Mouse (Mus musculus) embryonic stem cell, embryonic (primary cell): ENCODE measurements around the gene Yif1b.

ENCODE experiments used
- CTCF ChIA-PET, 4 experiments: fragments of 300-600 bp in 2 of 4; fragments of 350-600 bp in 2 of 4; sonication (Branson Sonifier 250); formaldehyde crosslinking; loops; one replicate each; lab custom pipeline; 2022; ENCODE audit warnings: inconsistent platforms in 2 of 4; lab: Charles Lee
- POLR2A ChIA-PET, 4 experiments: fragments of 300-600 bp in 2 of 4; fragments of 350-600 bp in 2 of 4; sonication (Branson Sonifier 250); formaldehyde crosslinking; loops; one replicate each; lab custom pipeline; 2022; ENCODE audit warnings: antibody characterized with exemption in 4 of 4, inconsistent platforms in 1 of 4; lab: Charles Lee

Yif1b gene

DNA sequence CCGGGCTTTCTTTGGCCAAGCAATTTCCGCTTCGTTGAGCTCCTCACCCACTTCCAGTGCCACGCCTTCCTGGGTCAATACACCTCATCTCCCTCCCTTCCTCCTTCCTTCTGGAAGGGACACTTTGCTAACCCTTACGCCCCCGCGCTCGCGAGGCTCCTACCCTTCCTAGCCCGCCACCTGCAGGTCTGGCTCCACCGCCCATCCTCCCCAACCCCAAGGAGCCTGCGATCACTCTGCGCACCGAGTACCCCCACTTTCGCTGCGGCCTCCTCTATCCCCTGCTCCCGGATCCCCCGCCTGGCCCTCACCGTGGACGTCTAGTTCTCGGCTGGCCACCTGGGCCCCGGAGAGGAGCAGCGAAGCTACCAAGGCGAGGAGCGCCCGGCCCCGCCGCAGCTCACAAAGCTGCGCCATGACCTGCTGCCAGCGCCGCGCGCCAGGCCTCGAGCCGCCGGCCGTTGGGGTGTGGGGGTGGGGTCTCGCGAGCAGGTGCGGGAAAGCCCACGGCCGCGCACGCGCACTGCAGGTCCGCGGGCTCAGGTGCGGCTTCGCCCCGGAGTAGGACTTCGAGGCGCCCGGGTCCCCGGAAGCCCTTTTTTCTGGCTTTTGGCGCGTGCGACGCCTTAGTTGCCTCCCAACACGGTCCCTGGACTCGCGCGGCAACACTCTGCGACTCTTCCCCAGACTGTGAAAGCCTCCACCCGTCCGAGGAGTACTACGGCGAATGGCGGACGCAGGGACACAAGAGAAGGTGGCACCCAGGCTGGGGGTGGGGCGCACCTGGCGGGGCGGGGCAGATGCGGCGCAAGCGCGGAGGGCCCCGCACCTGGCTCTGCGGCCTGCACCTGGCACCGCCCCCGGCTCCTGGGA lies 43.3 kb downstream of the Yif1b start, which contains the start of gene Spint2:
TSS of gene Spint2 (minus strand) at position 712 of the 873 bp plus-strand sequence.
- POLR2A ChIA-PET, result interaction anchor here (0.6 to 4.7 kb wide), 67 partner anchors 7 to 487 kb away, joined by 3 to 35 read pairs (median 4); partner anchors contain the start of genes Yif1b (in 4 of the 4), 2200002D01Rik (in 2 of the 4), Catsperg1 (in 1 of the 4) and Dpf1 (in 1 of the 4)

DNA sequence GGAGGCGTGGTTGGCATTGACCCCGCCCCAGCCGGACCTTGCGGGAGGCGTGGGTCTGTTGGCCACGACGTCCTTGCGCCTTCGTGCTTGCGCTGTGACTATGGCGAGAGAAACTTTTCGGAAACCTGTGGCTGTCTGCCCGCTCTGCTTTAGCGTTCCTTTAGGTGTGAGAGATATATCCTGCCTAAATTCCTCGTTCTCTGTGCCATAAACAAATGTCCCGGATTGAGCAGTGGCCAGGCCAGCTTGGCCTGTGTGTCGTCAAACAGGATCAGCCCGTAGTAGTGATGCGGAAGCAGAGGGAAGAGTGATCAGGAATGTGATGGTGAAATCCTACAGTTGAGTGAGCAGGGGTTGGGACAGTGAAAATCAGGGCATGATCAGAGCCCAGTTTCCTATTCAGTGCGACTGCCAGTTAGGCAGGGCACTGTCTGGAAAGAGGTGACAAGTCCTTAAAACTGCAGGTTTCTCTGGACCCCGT lies 44.0 kb downstream of the Yif1b start:
- CTCF ChIA-PET, result interaction anchor here in 2 of 4 experiments (0.6 to 1.4 kb wide), 2 partner anchors 22 to 38 kb away, joined by 4 to 5 read pairs; no protein-coding TSS in a partner anchor
- POLR2A ChIA-PET, result interaction anchor here in 3 of 4 experiments (0.8 to 4.7 kb wide), 10 partner anchors 9 to 238 kb away, joined by 3 to 35 read pairs (median 4); partner anchors contain the start of genes Ggn (in 1 of the 3), Spred3 (in 1 of the 3) and Yif1b (in 1 of the 3)

More for the DNA sequence above, 43.3 kb downstream of the Yif1b start, which contains the start of gene Spint2:
- CTCF ChIA-PET, result interaction anchor here in 3 of 4 experiments (0.5 to 2.5 kb wide), 14 partner anchors 12 to 508 kb away, joined by 3 to 13 read pairs (median 5); partner anchors contain the start of gene 2200002D01Rik (in 2 of the 3)

DNA sequence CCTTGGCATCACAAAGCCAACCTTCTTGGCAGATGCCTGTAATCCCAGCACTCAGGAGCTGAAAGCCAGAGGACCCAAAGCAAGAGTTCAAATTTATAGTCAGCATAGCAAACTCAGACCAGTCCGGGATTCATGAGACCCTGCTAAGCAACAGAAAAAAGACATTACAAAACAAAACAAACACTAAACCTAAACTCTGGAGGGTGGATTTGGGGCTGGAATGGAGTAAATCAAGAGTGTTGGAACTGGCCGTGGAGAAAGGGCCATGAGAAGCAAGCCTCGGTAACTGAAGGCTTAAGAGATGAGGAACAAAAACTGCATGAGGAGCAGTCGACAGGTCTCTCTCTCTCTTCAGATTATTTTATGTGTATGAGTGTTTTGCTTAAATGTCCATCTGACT lies 45.7 kb downstream of the Yif1b start:
- POLR2A ChIA-PET, result interaction anchor here in 2 of 4 experiments (0.8 to 4.7 kb wide), 6 partner anchors 7 to 30 kb away, joined by 3 to 35 read pairs (median 4); partner anchors contain the start of gene Dpf1 (in 1 of the 2)
- CTCF ChIA-PET, result interaction anchor here in 2 of 4 experiments (0.6 to 1.5 kb wide), 5 partner anchors 10 to 163 kb away, joined by 3 to 4 read pairs (median 3); partner anchors contain the start of gene 2200002D01Rik (in 1 of the 2)

DNA sequence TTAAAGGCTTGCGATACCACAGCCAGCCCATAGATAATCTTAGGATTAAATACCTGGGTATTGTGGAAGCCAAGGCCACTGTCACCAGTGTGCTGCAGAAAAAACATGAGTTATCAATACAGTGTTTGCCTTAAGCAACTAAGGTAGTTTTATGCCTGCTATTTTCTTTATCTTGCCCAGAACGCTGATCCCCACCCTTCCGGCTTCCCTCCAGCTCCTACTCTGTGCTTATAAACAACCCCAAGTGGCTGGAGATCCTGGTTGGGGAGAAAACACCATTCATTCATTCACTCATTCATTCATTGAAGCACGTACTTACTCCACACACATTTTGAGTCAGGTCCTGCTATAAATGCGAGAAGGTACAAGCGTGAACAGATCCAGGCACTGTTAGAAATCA lies 46.4 kb downstream of the Yif1b start:
- POLR2A ChIA-PET, result interaction anchor here in 1 of 4 experiments (1.2 kb wide), 1 partner anchor 16 kb away, joined by 3 read pairs; no protein-coding TSS in a partner anchor
- CTCF ChIA-PET, result interaction anchor here in 2 of 4 experiments (1.1 to 1.5 kb wide), 4 partner anchors 9 to 159 kb away, joined by 3 to 4 read pairs (median 4); partner anchors contain the start of genes 2200002D01Rik (in 1 of the 2) and Ryr1 (in 1 of the 2)

DNA sequence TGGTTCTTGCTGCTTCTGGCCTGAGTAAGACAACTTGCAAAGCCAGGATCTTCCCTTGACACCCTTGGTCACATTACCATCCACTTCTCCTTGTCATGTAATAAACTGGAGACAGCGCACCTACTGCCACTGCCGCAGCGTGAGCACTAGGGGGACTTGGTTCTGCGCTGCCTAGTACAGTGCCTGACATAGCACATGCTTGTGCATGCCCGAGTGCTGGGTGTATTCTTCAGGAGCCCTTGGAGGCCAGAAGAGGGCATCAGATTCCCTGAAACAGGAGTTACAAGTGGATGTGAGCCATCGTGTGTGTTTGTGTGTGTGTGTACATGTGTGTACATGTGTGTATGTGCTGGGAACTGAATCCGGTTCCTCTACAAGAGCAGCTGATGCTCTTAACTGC lies 49.4 kb downstream of the Yif1b start:
- CTCF ChIA-PET, result interaction anchor here (0.5 to 6.0 kb wide), 10 partner anchors 9 to 471 kb away, joined by 3 to 50 read pairs (median 8); partner anchors contain the start of gene Dpf1 (in 1 of the 4)

DNA sequence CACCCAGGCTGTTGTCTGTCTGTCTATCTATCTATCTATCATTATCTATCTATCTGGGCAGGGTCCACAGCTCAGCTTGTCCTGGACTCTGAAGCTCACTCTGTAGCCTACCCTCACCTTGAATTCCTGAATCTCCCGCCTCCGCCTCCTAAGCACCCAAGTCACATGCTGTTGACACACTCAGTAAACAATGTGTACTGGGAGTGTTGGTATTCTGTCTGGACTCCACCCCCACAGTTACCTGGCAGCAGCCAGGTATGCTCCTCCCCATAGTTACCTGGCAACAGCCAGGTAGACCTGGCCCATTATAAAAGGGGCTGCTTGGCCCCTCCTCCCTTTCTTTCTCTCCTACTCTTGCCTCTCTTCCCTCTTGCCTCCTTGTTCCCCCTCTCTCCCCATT lies 50.0 kb downstream of the Yif1b start:
- POLR2A ChIA-PET, result interaction anchor here in 3 of 4 experiments (0.6 to 2.5 kb wide), 9 partner anchors 9 to 191 kb away, joined by 3 to 11 read pairs (median 3); partner anchors contain the start of genes 2200002D01Rik (in 1 of the 3) and Yif1b (in 1 of the 3)

More for the DNA sequence above, 49.4 kb downstream of the Yif1b start:
- POLR2A ChIA-PET, result interaction anchor here in 2 of 4 experiments (0.8 to 2.5 kb wide), 12 partner anchors 9 to 162 kb away, joined by 3 to 11 read pairs (median 3); partner anchors contain the start of gene 2200002D01Rik (in 1 of the 2)

DNA sequence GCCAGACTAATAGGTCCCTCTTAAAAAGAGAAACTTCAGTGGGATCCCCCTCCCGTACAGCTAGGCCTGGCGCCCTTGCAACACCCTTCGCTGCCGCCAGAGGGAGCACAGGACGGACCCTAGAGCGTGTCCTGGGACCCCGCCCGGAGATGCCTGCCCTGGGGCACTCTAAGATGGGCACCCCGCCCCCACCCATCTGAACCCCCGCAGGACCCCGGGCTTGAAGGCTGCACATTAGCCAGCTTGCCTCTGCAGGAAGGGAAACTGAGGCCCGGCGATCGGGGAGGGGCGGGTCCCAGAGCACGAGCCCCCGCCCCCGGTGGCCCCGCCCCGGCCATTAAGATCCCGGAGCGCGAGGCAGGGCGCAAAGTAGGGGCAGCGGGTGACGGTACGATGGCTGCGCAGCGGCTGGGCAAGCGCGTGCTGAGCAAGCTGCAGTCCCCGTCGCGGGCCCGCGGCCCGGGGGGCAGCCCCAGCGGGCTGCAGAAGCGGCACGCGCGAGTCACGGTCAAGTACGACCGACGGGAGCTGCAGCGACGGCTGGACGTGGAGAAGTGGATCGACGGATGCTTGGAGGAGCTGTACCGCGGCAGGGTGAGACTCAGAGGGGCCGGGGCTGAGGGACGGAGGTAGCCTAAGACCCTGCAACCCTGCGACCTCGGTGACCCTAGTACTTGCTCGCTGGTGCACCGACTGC lies 51.0 kb downstream of the Yif1b start, which contains the start of gene Ppp1r14a:
TSS of gene Ppp1r14a (plus strand) at position 367 of the 697 bp plus-strand sequence.
- POLR2A ChIA-PET, result interaction anchor here in 3 of 4 experiments (0.6 to 3.9 kb wide), 24 partner anchors 8 to 327 kb away, joined by 3 to 26 read pairs (median 3); partner anchors contain the start of genes Yif1b (in 2 of the 3), 2200002D01Rik (in 1 of the 3), Actn4 (in 1 of the 3) and Sipa1l3 (in 1 of the 3)
- CTCF ChIA-PET, result interaction anchor here (0.6 to 6.0 kb wide), 51 partner anchors 8 to 1422 kb away, joined by 3 to 50 read pairs (median 4); partner anchors contain the start of genes 2200002D01Rik (in 2 of the 4), Ryr1 (in 2 of the 4), Catsperg1 (in 1 of the 4) and Dpf1 (in 1 of the 4)

More for the DNA sequence above, 50.0 kb downstream of the Yif1b start:
- CTCF ChIA-PET, result interaction anchor here (0.5 to 6.0 kb wide), 12 partner anchors 9 to 668 kb away, joined by 3 to 50 read pairs (median 8); partner anchors contain the start of gene Dpf1 (in 1 of the 4)

DNA sequence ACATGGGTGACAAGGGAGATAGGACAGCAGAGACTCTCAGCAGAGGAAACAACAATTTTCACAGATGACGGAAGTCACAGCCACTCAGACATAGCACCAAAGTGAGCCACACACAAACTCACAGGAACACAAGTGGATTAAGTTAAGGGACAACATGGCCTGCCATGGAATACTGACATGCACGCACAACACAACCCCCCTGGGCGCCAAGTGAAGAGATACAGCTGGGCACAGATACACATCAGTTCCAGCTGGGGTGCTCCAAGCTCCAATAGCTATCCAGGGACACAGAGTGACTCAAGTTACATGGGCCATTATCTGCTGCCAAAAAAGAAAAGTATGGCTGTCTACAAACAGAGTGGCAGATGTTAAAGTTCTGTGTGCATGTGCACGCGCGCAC lies 51.7 kb downstream of the Yif1b start:
- CTCF ChIA-PET, result interaction anchor here (0.6 to 6.0 kb wide), 22 partner anchors 9 to 866 kb away, joined by 3 to 50 read pairs (median 4); partner anchors contain the start of genes 2200002D01Rik (in 1 of the 4), Dpf1 (in 1 of the 4), Ryr1 (in 1 of the 4) and Yif1b (in 1 of the 4)
- POLR2A ChIA-PET, result interaction anchor here in 3 of 4 experiments (0.7 to 3.9 kb wide), 15 partner anchors 10 to 328 kb away, joined by 3 to 26 read pairs (median 4); partner anchors contain the start of genes 2200002D01Rik (in 1 of the 3), Actn4 (in 1 of the 3) and Sipa1l3 (in 1 of the 3)

DNA sequence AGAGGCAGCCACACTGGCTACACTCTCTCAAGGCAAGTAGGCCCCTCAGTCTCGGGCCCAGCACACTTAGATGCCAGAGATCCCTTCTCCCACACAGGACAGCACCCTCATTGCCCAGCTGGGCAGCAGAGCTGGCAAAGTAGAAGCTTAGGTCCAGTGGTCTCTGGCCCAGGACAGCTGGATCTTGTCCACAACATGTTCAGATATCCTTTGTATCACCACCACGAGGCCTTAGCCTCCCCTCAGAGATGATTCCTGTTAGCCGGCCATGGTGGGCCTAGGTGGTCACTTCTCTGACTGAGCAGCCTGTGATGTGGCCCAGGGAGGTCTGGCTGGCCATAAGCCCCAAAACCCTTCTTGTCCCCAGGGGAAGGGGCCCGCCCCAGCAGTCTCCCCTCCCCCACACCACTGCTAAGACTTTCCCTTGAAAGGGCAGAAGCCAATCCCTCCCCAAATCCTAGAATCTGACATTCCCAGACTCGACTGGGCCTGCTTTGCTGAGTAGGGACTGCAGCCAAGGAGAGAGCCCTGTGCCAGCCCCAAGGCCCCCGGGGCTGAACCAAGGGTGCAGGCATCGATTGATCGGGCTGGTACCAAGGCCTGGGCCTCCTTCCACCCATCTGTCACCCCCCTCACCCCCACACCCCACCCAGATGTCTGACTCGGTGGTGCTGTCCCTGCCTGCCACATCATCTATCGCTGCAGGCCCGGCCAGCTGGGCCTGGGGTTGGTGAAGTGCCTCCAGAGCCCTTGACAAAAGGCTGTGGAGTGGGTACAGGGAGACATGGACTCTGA lies 52.8 kb downstream of the Yif1b start:
- CTCF ChIA-PET, result interaction anchor here in 2 of 4 experiments (0.5 to 6.0 kb wide), 4 partner anchors 10 to 363 kb away, joined by 3 to 50 read pairs (median 8); partner anchors contain the start of gene Dpf1 (in 1 of the 2)
- POLR2A ChIA-PET, result interaction anchor here in 2 of 4 experiments (0.7 to 3.9 kb wide), 6 partner anchors 8 to 112 kb away, joined by 3 to 26 read pairs (median 5); partner anchors contain the start of gene Spint2 (in 1 of the 2)

DNA sequence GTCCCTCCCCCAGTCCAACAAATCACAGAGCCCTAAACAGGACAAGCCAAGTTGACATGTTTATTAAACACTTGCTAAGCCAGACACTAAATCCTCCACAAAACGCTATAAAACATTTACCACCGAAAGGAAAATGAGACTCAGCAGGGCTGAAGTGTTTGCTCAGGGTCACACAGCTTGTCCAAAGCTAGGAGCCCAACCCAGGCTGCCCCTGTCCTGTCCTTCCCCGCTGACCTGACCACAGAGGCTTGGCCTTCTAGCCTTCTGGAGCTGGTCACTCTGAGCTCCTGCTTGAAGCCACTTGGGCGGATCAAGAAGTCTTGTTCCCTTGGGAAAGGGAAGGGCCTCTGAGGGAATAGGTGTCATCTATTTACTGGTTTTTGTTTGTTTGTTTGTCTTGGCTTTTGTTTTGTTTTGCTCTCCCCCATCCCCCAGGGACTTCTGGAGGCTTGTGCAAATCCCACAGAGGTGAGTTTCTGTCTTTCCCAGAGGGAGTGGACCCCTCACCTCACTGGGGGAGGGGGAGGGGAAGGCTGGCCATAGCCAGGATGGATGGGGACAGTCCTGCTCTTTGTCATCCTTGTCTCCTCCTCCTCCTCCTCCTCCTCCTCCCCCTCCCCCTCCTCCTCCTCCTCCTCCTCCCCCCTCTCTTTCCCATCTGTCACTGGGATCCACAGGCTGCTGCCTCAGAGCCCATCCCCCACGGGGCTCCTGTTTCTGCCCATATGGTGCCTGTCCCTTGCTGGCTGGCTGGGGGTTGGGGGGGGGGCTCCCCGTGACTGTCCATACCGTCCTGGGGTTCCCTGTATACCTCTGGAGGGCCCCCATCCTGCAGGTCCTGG lies 53.7 kb downstream of the Yif1b start:
- POLR2A ChIA-PET, result interaction anchor here in 3 of 4 experiments (0.7 to 4.6 kb wide), 13 partner anchors 9 to 227 kb away, joined by 3 to 35 read pairs (median 8); partner anchors contain the start of genes Spint2 (in 2 of the 3), 2200002D01Rik (in 1 of the 3), Dpf1 (in 1 of the 3) and Sipa1l3 (in 1 of the 3)
- CTCF ChIA-PET, result interaction anchor here (0.6 to 2.4 kb wide), 9 partner anchors 9 to 721 kb away, joined by 3 to 15 read pairs (median 4); partner anchors contain the start of genes 2200002D01Rik (in 1 of the 4) and Ryr1 (in 1 of the 4)

DNA sequence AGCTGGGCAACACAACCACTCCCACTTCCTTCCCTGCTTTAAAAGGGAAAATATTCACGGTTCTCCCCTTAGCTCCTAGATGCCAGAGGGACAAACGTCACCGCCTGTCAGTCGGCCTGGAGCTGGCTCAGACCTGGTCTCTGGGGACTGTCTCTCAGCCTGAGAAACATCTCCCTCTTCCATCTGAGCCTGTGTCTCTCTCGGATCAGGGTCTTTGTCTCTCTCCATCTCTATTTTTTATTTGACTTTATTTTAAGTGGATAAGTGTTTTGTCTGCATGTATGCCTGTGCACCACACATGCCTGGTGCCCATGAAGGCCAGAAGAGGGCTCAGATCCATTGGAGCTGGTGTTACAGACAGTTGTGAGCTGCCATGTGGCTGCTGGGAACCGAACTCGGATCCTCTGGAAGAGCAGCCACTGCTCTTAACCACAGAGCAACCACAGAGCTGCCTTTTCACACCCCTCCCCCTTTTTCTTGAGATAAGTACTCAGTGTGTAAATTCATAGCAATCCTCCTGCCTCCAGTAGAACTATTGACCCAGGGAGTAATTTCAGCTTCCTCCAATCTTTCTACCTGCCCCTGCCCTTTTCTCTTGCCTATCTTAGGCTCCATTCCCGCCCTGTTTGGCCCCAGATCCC lies 54.4 kb downstream of the Yif1b start:
- ChIA-PET CTCF (interaction anchor here (0.6 to 2.4 kb wide), 18 partner anchors 9 to 721 kb away, joined by 3 to 15 read pairs (median 4); partner anchors contain the start of genes 2200002D01Rik (in 2 of the 4) and Ryr1 (in 1 of the 4)), POLR2A (interaction anchor here in 3 of 4 experiments (0.7 to 4.6 kb wide), 21 partner anchors 10 to 263 kb away, joined by 3 to 35 read pairs (median 5); partner anchors contain the start of genes 2200002D01Rik (in 2 of the 3), Spint2 (in 2 of the 3), Dpf1 (in 1 of the 3) and Kcnk6 (in 1 of the 3))

DNA sequence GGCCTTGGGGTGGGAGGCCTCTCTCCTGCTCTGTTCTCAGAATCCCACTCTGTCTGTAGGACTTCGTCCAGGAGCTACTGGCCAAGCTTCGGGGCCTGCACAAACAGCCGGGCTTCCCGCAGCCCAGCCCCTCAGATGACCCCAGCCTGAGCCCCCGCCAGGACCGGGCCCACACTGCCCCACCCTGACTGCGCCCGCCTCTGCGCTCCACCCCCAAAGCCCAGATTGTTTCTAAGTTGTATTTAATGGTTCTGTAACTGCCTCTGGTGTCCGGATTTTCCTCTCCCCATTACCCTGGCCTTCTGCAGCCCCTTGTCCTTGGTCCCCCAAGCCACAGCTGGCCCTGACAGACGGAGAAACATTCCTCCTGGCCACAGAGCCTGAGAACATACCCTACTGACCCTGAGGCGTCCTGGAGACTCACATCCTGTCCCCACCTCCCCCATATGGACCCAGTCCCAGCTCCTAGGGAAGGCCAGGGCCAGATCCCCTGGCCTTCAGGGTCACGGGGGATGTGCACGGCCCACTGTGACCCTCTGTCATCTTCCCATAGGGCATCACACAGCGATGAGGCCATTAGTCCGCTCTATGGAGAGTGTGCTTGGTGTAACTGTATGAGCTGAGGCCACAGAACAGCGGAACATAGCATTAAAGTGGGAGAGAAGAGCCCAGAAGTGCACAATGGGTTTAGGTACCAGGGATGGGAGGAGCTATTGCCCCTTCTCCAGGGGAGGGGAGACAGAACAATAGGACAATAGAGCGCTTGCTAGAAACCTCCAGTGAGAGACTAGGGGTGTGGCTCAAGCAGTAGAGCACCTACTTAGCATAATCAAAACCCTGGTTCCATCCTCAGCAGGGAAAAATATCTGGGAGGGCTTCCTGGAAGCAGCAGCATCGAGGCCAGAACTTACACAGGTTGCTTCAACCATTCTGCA lies 55.3 kb downstream of the Yif1b start:
- POLR2A ChIA-PET, result interaction anchor here in 2 of 4 experiments (0.5 to 4.6 kb wide), 35 partner anchors 9 to 487 kb away, joined by 3 to 35 read pairs (median 4); partner anchors contain the start of genes 2200002D01Rik (in 2 of the 2), Psmd8 (in 2 of the 2), Sipa1l3 (in 2 of the 2) and Spint2 (in 2 of the 2)

More for the DNA sequence above, 55.3 kb downstream of the Yif1b start:
- CTCF ChIA-PET, result interaction anchor here (0.5 to 2.5 kb wide), 31 partner anchors 8 to 688 kb away, joined by 3 to 15 read pairs (median 4); partner anchors contain the start of genes 2200002D01Rik (in 2 of the 4), Catsperg1 (in 1 of the 4), Dpf1 (in 1 of the 4) and Kcnk6 (in 1 of the 4)
